Mouse (Mus musculus): Measurements from ENCODE around the gene Foxo1.

DNA sequence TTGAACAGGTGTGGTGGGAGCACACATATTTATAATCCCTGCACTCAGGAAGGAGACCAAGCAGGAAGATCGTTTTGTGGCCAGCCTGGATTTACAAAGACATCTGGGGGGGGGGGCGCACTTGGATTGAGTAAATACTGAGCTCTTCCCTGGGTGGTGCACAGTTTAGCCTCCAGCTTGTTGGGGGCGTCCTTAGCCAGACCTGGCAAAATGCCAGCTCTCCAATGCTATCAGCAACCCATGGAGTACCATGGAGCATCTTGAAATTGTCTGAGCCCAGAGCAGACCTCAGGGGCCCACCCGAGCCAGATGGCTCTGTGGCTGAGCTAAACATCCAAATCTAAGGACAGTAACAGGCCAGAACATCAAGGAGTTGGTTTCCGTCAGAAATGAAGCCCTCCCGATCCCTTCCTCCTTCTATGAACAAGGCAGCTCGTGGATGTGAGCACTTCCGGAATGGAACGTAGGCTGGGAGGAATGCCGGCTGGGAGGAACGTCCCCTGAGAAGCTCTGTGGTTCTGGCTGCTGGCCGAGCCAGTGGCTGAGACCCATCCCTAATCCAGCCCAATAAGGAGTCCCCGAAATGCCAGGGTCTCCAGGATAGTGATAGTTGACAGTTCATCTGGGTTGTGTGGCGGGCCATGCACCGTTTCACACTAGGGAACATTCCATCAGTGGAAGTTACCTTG, 89.3 kb downstream of the Foxo1 start:
- TF ChIP-seq CTCF (IDR thresholded peaks at IDR 0.05; ENCODE audit: extremely low read depth, insufficient read depth, low read length) (no peak), POLR2A (IDR thresholded peaks at IDR 0.05; ENCODE audit: extremely low read depth, insufficient read depth, low read length) (no peak)

Measured in cortical plate, adult 2 months (tissue).